Mouse (Mus musculus) forebrain, embryonic 14.5 days (tissue): ENCODE results near the gene Ybey. TPM values are rescaled to one million over a fixed set of nuclear protein-coding genes. Genes with fewer than 3 reads are reported as not detected.

Experiments used
- ATAC-seq: fragments of 200-750 bp; cut with Nextera tagmentation; 2 replicates; pipeline ENCODE4 v1.8.0; 2017; ENCODE audit warnings: mild to moderate bottlenecking, moderate library complexity
- DNase-seq: peaks from one replicate; pipeline ENCODE4 v3.0.0-alpha.2; 2015; ENCODE audit warnings: low spot score
- H3K27ac ChIP-seq: fragments of 300-500 bp; sonication (generic); 2 replicates; pipeline ENCODE4 v1.5.1; 2014; ENCODE audit warnings: low read depth, mild to moderate bottlenecking, control low read depth, low read length, moderate library complexity
- H3K27me3 ChIP-seq: fragments of 300-500 bp; sonication (generic); replicated peaks from 2 replicates; pipeline ENCODE4 v1.6.1; 2014; ENCODE audit warnings: low read length, control low read depth, mixed read lengths; ENCODE audit not compliant: control insufficient read depth, insufficient read depth
- H3K36me3 ChIP-seq: fragments of 300-500 bp; sonication (generic); 2 replicates; pipeline ENCODE4 v1.6.1; 2014; ENCODE audit warnings: low read length, control low read depth; ENCODE audit not compliant: control insufficient read depth, insufficient read depth
- H3K4me1 ChIP-seq: fragments of 300-500 bp; sonication (generic); 2 replicates; pipeline ENCODE4 v1.6.1; 2014; ENCODE audit warnings: antibody characterized with exemption, low read length, control low read depth; ENCODE audit not compliant: control insufficient read depth, insufficient read depth
- H3K4me2 ChIP-seq: fragments of 300-500 bp; sonication (generic); 2 replicates; pipeline ENCODE4 v1.6.1; 2014; ENCODE audit warnings: mild to moderate bottlenecking, control low read depth, low read length
- H3K4me3 ChIP-seq: fragments of 300-500 bp; sonication (generic); 2 replicates; pipeline ENCODE4 v1.5.1; 2014; ENCODE audit warnings: low read depth, low read length, control low read depth
- H3K9ac ChIP-seq: fragments of 300-500 bp; sonication (generic); 2 replicates; pipeline ENCODE4 v1.6.1; 2014; ENCODE audit warnings: mild to moderate bottlenecking, low read length, control low read depth, moderate library complexity
- H3K9me3 ChIP-seq: fragments of 300-500 bp; sonication (generic); replicated peaks from 2 replicates; pipeline ENCODE4 v1.6.1; 2016; ENCODE audit warnings: low read length, control low read depth, mixed read lengths; ENCODE audit not compliant: control insufficient read depth
- WGBS: fragments of 180-500 bp; shearing (Covaris S2); extraction: QIAGEN DNeasy Blood & Tissue Kit; methylation state at CpG from one replicate; pipeline ENCODE4 v1.1.7; 2014; 5-methylcytosine and 5-hydroxymethylcytosine counted together
- polyA plus RNA-seq: library from polyadenylated mRNA; unstranded; fragments of >200 nt; fragmentation: Nextera tagmentation; extraction: Ambion mirVana; gene quantifications from 2 replicates; pipeline ENCODE4 v1.2.1, GENCODE M21; 2014

The Ybey gene
- polyA plus RNA-seq, result 4.6 and 5.2 TPM in 2 replicates

DNA sequence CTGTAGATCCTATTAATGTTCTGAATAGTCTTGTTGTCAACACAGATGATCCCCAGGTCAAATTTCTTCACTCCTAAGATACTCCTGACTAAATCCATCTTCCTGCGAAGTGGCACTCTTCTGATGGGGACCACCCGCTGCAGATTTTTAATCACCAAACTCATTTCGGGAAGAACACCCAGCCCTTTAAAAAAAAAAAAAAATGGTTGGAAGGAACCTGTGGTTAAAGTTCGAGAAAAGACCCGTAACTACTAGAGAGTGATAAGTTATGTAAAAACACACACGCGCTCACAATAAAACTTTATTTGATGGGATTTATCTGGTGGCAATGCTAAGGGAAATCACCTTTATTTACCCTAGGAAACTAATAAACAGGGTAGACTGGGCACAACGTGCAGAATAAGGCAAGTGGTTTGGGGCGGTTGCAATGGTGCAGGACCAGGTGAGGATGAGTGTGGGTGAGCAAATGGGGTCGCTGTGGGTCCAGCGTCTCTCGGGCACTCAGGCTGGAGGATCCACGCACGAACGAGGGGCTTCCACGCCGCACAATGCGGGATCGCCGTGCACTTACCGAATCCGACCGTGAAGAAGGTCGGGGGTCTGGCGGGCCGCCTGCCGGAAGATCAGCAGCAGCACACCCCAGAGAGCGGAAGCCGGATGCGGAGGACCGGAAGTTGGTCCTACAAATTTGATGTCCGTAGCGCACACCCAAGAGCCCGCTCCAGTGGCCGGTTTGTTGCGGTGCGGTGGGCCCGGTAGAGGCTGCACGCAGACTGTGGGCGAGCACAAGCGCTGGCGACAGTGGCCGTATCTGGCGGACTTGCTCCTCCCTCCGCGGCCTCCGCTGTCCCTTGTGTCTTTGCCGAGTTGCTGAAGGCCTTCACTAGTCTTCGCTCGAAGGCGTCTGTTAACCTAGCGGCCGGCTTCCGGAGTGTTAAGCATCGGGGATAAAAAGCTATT, at the start of gene Ybey, which contains the start of gene Mcm3ap:
TSS of gene Ybey (minus strand) at position 912 of the 960 bp plus-strand sequence.
TSS of gene Mcm3ap (plus strand) at position 725 of the 960 bp plus-strand sequence.
- Histone ChIP-seq H3K4me3 (peak within 1 kb of the TSS; percentile 55), H3K4me2 (peak within 1 kb of the TSS; percentile 65), H3K9ac (peak within 1 kb of the TSS; percentile 93), H3K27ac (peak within 1 kb of the TSS; percentile 73), H3K9me3 (no peaks in the 10 kb centered on the region), H3K36me3 (peaks cover 27% of the 10 kb centered on the region), H3K27me3 (no peaks in the 10 kb centered on the region), H3K4me1 (no peaks in the 10 kb centered on the region)
- DNase-seq (peak; percentile 94), ATAC-seq (peak; percentile 99)
- 2% methylated on average over 55 of the region's 55 CpGs for WGBS

- Histone ChIP-seq H3K4me3 (no peak overlapping the region), H3K27me3 (no peaks in the 10 kb centered on the region), H3K36me3 (peaks cover 74% of the 10 kb centered on the region), H3K4me2 (no peak overlapping the region), H3K9ac (no peak overlapping the region), H3K9me3 (no peaks in the 10 kb centered on the region), H3K27ac (no peak overlapping the region), H3K4me1 (no peaks in the 10 kb centered on the region)
- WGBS, result 43% methylated on average over 5 of the region's 5 CpGs
- ATAC-seq, result peak; percentile 70
- DNase-seq, result peak; percentile 71
Measured at GRCm38 (mm10) chr10:76512965-76513583, 44.2 kb upstream of the Ybey start.

- H3K4me2 ChIP-seq, result no peak overlapping the region
- no peak overlapping the region for H3K4me3 ChIP-seq
- peaks cover 87% of the 10 kb centered on the region for H3K36me3 ChIP-seq
- 94% methylated on average over 7 of the region's 7 CpGs for WGBS
- no peaks in the 10 kb centered on the region for H3K27me3 ChIP-seq
- ATAC-seq (no peak), DNase-seq (no peak)
- no peaks in the 10 kb centered on the region for H3K9me3 ChIP-seq
- H3K27ac ChIP-seq, result no peak overlapping the region
- H3K4me1 ChIP-seq, result no peaks in the 10 kb centered on the region
- no peak overlapping the region for H3K9ac ChIP-seq
Measured at GRCm38 (mm10) chr10:76505865-76506264, 37.0 kb upstream of the Ybey start.

- H3K4me2 ChIP-seq, result no peak overlapping the region
- DNase-seq, result no peak
- H3K36me3 ChIP-seq, result peaks cover 87% of the 10 kb centered on the region
- H3K4me1 ChIP-seq, result no peaks in the 10 kb centered on the region
- H3K27ac ChIP-seq, result no peak overlapping the region
- 96% methylated on average over 11 of the region's 11 CpGs for WGBS
- ATAC-seq, result no peak
- no peak overlapping the region for H3K4me3 ChIP-seq
- H3K27me3 ChIP-seq, result no peaks in the 10 kb centered on the region
- no peak overlapping the region for H3K9ac ChIP-seq
- H3K9me3 ChIP-seq, result no peaks in the 10 kb centered on the region
Measured at GRCm38 (mm10) chr10:76504271-76504943, 35.5 kb upstream of the Ybey start.

DNA sequence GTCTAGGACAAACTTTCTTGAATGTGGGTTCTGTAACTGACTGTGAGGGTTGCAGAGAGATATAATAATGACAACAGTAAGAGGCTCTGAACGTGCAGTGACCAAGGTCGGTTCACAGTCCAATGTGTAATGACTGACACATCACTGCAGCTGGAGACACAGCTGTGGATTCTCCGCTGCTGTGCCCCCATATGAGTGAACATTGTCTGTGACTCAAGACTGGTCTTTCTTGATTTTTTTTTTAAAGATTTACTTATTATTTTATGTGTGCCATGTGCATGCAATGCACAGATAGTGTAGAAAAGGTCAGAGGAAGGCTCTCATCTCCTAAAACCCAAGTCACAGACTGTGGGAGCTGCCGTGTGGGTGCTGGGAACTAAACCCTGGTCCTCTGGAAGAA, 28.6 kb upstream of the Ybey start:
- ATAC-seq (no peak), DNase-seq (no peak)
- no peaks in the 10 kb centered on the region for H3K27me3 ChIP-seq
- H3K4me2 ChIP-seq, result no peak overlapping the region
- peaks cover 92% of the 10 kb centered on the region for H3K36me3 ChIP-seq
- no peak overlapping the region for H3K27ac ChIP-seq
- no peaks in the 10 kb centered on the region for H3K9me3 ChIP-seq
- no peak overlapping the region for H3K9ac ChIP-seq
- no peaks in the 10 kb centered on the region for H3K4me1 ChIP-seq
- H3K4me3 ChIP-seq, result no peak overlapping the region
- WGBS, result 97% methylated on average over 4 of the region's 4 CpGs

DNA sequence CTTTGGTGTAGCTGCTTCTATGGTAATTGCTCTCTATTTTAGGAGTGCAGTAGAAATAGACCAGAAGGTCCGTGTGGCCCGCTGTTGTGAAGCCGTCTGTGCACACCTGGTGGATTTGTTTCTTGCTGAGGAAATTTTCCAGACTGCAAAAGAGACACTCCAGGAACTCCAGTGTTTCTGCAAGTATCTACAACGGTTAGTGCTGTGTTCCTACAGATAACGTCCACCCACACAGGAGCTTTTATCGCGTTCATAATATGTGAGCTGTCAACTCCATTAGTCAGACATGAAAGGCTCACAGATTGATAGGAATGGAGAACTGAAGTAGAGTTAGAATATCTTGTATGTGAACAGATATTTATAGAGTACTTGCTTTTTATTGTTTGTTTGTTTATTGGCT, 27.5 kb upstream of the Ybey start:
- Histone ChIP-seq H3K27me3 (no peaks in the 10 kb centered on the region), H3K4me3 (no peak overlapping the region), H3K9me3 (no peaks in the 10 kb centered on the region), H3K27ac (no peak overlapping the region), H3K9ac (no peak overlapping the region), H3K36me3 (peaks cover 89% of the 10 kb centered on the region), H3K4me1 (no peaks in the 10 kb centered on the region), H3K4me2 (no peak overlapping the region)
- ATAC-seq (no peak), DNase-seq (no peak)
- 94% methylated on average over 7 of the region's 7 CpGs for WGBS

DNA sequence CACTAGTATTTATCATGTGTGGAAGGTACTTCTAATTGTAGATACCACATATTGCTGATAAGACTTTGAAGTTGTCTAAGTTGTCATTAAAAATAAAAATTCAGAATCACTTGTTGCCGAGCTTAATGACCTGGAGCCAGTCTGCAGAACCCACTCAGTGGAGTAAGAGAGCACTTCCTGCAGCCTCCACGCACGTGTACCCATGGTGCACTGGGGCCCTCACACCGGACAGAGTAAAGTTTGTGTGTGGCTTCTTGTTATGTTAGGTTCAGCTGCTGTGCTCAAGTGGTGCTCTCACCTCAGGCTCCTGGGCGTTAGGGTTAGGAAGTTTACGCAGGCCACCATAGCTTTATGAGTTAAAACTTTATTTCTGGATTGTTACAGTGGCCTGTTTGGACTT, 26.6 kb upstream of the Ybey start:
- no peak overlapping the region for H3K27ac ChIP-seq
- H3K4me3 ChIP-seq, result no peak overlapping the region
- no peaks in the 10 kb centered on the region for H3K4me1 ChIP-seq
- H3K9me3 ChIP-seq, result no peaks in the 10 kb centered on the region
- no peak overlapping the region for H3K4me2 ChIP-seq
- DNase-seq (no peak), ATAC-seq (no peak)
- H3K27me3 ChIP-seq, result no peaks in the 10 kb centered on the region
- WGBS, result 93% methylated on average over 6 of the region's 6 CpGs
- peaks cover 89% of the 10 kb centered on the region for H3K36me3 ChIP-seq
- no peak overlapping the region for H3K9ac ChIP-seq

DNA sequence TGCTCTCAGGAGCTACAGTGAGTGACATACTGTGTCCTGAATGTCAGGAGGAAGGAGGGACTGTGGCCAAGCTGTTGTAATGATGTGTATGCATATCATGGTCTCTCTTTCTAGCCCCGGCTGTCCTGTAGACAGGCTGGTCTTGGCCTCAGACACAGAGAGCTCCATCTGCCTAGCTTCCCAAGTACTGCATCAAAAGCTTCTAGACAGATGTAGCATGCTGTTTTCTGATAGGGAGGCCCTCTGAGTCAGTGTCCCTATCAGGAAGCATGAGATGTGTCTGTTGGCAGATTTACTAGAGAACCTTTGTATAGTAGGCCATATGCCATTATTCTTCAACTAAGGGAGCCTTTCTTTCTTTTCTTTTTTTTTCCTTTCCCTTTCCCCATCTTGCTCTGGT, 24.6 kb upstream of the Ybey start:
- no peak for DNase-seq
- Histone ChIP-seq H3K9ac (no peak overlapping the region), H3K27me3 (no peaks in the 10 kb centered on the region), H3K4me3 (no peak overlapping the region), H3K4me2 (no peak overlapping the region), H3K4me1 (no peaks in the 10 kb centered on the region), H3K36me3 (peaks cover 89% of the 10 kb centered on the region), H3K9me3 (no peaks in the 10 kb centered on the region), H3K27ac (no peak overlapping the region)
- WGBS, result 88% methylated on average over 1 of the region's 1 CpGs
- no peak for ATAC-seq
